Mouse (Mus musculus): ENCODE measurements around the gene Tmem192. TPM values are rescaled to one million over a fixed set of nuclear protein-coding genes. Genes with fewer than 3 reads are reported as not detected.
A peak's percentile ranks its signal among the peaks of the same experiment; 100 is the strongest.

Tmem192 gene
- 33.1 and 34.4 TPM in 2 replicates for polyA plus RNA-seq (2015; fragmentation: Nextera tagmentation; extraction: Ambion mirVana)

DNA sequence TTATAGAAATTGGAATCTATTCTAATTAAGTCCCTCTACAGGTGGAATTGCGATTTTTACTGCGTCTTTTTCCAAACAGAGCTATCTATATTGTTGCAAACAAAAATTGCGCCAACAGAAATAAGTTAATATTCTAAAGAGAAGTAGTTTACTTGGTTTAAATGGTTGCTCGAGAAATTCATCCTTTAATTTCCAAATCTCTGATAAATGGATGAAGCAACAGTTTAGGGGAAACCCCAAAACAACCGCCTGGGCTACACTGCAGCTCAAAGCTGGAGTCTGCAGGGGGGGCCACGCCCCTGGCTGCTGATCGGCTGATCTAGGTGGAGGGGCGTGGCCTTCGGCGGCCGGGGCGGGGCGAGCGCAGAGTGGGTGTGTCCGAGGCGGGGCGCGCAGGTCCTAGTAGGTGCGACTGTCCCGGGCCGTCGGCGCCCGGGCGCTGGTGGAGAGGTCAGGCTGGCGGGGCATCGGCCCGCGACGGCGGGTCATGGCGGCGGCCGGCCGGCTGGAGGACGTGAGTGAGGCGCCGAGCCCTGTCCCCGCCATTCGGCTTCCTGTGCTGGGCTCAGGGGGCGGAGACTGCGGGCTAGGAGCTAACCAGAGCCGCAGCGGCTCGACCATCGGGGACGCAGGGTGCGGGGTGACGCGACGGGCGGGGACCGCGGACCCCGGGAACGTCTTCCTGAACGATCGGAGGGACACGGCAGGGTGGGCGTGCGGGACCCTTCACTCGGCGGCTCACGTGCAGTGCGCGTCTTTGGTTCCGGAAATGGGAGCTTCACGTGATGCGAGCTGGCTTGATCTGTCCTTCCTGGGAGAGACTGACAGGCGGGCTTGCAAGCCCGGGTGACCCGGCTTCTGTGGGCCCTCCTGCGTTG is at the start of gene Tmem192:
Gene Tmem192, plus strand, starts transcription at position 366 of the 878 bp plus-strand sequence.
- ATAC-seq (ENCODE audit: low FRiP score, low TSS enrichment) = peak; percentile 98
- H3K4me3 ChIP-seq (ENCODE audit: low read length) = peak within 1 kb of the TSS; percentile 84
- H3K9ac ChIP-seq (replicated peaks; ENCODE audit: low read length) = peak within 1 kb of the TSS; percentile 79
- peak within 1 kb of the TSS; percentile 67 for H3K4me2 ChIP-seq (replicated peaks; ENCODE audit: low read depth, low read length)
- H3K9me3 ChIP-seq (ENCODE audit: low read length) = no peaks in the 10 kb centered on the region
- no peaks in the 10 kb centered on the region for H3K4me1 ChIP-seq (ENCODE audit: insufficient read depth, low read length)
- WGBS = 1% methylated on average over 73 of the region's 73 CpGs
- no peaks in the 10 kb centered on the region for H3K36me3 ChIP-seq (ENCODE audit: insufficient read depth, low read length)
- peak within 1 kb of the TSS; percentile 78 for H3K27ac ChIP-seq (ENCODE audit: low read length)
- H3K27me3 ChIP-seq (ENCODE audit: insufficient read depth, low read length) = peaks cover 12% of the 10 kb centered on the region

DNA sequence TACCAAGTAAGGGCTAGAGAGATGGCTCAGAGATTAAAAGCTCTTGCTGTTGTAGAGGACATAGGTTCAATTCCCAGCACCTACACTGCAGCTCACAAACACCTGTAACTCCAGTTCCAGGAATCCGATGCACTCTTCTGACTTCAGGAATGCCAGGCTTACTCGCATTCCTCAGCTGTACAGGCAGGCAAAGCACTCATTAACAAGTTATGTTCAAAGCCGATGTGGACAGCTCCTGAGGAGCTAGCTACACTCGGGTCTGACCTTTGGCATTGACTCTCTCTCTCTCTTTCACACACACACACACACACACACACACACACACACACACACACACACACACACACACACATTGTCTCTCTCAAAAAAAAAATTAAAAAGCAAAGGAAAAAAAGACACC is 48.3 kb upstream of the Tmem192 start:
- Histone ChIP-seq H3K36me3 (ENCODE audit: insufficient read depth, low read length) (no peaks in the 10 kb centered on the region), H3K9ac (replicated peaks; ENCODE audit: low read length) (no peak overlapping the region), H3K27ac (ENCODE audit: low read length) (no peak overlapping the region), H3K4me3 (ENCODE audit: low read length) (no peak overlapping the region), H3K9me3 (ENCODE audit: low read length) (no peaks in the 10 kb centered on the region), H3K27me3 (ENCODE audit: insufficient read depth, low read length) (no peaks in the 10 kb centered on the region), H3K4me1 (ENCODE audit: insufficient read depth, low read length) (peaks cover 4% of the 10 kb centered on the region; the same call in 1 of the 2 replicates), H3K4me2 (replicated peaks; ENCODE audit: low read depth, low read length) (no peak overlapping the region)
- peak; percentile 85 for ATAC-seq (ENCODE audit: low FRiP score, low TSS enrichment)
- 14% methylated on average over 4 of the region's 4 CpGs for WGBS

DNA sequence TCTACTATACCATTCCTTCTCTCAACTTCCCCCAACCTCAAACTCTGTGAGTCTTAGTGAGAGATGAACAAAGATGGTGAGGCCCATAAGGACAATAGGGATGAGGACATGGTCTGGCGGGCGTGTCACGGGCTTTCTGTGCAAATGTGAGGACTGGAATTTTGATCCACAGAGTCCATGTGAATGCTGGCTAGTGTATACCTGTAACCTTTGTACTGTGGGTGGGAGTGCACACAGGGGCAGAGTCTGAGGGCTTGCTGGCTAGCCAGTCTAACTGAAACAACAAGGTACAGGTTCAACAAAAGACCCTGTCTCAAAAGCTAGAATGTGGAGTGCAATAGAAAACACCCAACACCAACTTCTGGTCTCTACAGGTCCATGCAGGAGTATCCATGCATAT is 46.3 kb upstream of the Tmem192 start:
- ATAC-seq (ENCODE audit: low FRiP score, low TSS enrichment) = 0 out of 2 replicates have a peak, but pooled peaks have one; percentile 46

DNA sequence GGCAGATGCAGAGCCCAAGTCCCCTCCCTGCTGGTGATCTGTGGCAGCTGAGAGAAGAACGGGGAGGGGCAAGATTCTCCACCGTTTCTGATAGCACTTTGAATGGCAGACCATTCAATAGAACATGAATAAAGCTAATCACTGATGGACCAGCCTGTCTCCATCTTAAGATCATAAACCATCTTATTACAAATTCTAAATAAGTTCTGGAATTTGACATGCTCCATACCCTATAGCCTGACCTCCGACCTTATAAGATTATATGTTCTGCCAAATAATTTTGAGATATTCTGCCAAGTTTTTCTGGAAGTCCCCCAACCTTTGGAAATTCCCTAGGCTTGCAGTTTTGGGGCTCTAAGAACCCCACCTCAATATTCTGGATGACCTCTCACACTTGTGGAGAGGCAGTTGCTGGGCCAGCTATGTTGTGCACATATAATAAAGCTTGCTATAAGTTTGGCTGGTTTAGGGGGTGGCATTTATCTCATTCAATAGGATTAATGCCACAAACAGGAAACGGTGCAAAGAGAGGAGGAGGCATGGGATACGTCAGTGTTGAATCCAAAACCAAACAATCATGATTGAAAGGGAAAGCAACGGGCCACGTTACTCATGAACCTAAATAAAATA is 45.3 kb upstream of the Tmem192 start:
- no peak overlapping the region for H3K27ac ChIP-seq (ENCODE audit: low read length)
- no peaks in the 10 kb centered on the region for H3K27me3 ChIP-seq (ENCODE audit: insufficient read depth, low read length)
- no peaks in the 10 kb centered on the region for H3K9me3 ChIP-seq (ENCODE audit: low read length)
- ATAC-seq (ENCODE audit: low FRiP score, low TSS enrichment) = no peak
- no peak overlapping the region for H3K4me3 ChIP-seq (ENCODE audit: low read length)
- 51% methylated on average over 7 of the region's 7 CpGs for WGBS
- no peak overlapping the region for H3K4me2 ChIP-seq (replicated peaks; ENCODE audit: low read depth, low read length)
- H3K36me3 ChIP-seq (ENCODE audit: insufficient read depth, low read length) = no peaks in the 10 kb centered on the region
- peaks cover 4% of the 10 kb centered on the region; the same call in 1 of the 2 replicates for H3K4me1 ChIP-seq (ENCODE audit: insufficient read depth, low read length)
- H3K9ac ChIP-seq (replicated peaks; ENCODE audit: low read length) = no peak overlapping the region

More for the DNA sequence above, 46.3 kb upstream of the Tmem192 start:
- Histone ChIP-seq H3K27me3 (ENCODE audit: insufficient read depth, low read length) (no peaks in the 10 kb centered on the region), H3K9me3 (ENCODE audit: low read length) (no peaks in the 10 kb centered on the region), H3K36me3 (ENCODE audit: insufficient read depth, low read length) (no peaks in the 10 kb centered on the region), H3K9ac (replicated peaks; ENCODE audit: low read length) (no peak overlapping the region), H3K27ac (ENCODE audit: low read length) (no peak overlapping the region), H3K4me1 (ENCODE audit: insufficient read depth, low read length) (peaks cover 4% of the 10 kb centered on the region; the same call in 1 of the 2 replicates), H3K4me3 (ENCODE audit: low read length) (no peak overlapping the region), H3K4me2 (replicated peaks; ENCODE audit: low read depth, low read length) (no peak overlapping the region)
- WGBS = 89% methylated on average over 3 of the region's 3 CpGs

DNA sequence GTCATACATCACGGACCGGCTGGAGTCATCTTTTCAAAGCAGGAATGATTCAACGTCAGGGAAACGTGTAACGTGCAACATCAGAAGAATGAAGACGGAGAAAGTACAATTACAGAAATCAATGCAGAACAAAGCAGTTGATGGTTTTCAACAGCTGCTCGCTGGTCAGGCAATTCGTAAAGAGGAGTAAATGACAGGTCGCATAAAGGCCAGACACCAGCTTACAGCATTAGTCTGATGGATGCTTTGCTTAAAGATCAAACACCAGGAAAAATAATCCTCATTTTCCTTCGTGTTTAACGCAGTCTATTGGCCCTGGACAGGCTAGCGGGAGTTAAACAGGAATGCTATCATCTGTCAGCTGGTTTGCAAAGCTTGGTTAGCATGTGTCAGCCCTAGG is 44.8 kb upstream of the Tmem192 start:
- H3K4me1 ChIP-seq (ENCODE audit: insufficient read depth, low read length) = peaks cover 4% of the 10 kb centered on the region; the same call in 1 of the 2 replicates
- no peak for ATAC-seq (ENCODE audit: low FRiP score, low TSS enrichment)
- no peaks in the 10 kb centered on the region for H3K36me3 ChIP-seq (ENCODE audit: insufficient read depth, low read length)
- WGBS = 51% methylated on average over 12 of the region's 12 CpGs
- no peak overlapping the region for H3K4me3 ChIP-seq (ENCODE audit: low read length)
- H3K4me2 ChIP-seq (replicated peaks; ENCODE audit: low read depth, low read length) = no peak overlapping the region
- no peaks in the 10 kb centered on the region for H3K9me3 ChIP-seq (ENCODE audit: low read length)
- no peak overlapping the region for H3K27ac ChIP-seq (ENCODE audit: low read length)
- H3K9ac ChIP-seq (replicated peaks; ENCODE audit: low read length) = no peak overlapping the region
- no peaks in the 10 kb centered on the region for H3K27me3 ChIP-seq (ENCODE audit: insufficient read depth, low read length)

DNA sequence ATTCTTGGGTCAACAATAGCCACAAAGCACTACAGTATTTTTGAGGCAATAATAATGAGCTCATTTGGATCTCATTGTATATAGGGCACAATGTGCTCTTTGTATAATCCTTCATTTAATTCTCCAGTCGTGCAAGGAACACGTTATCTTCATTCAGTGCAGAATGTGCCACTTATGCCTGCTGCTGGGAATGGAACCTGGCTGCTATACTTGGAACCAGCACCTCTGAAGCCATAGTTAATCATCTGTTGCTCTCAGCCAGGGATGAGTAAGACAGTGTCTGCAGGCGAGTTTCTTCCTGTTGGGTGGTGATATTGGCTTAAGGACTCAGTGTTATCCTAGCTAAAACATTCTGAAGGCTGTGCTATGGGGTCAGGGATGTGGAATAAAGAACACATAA is 43.2 kb upstream of the Tmem192 start:
- Histone ChIP-seq H3K27ac (ENCODE audit: low read length) (no peak overlapping the region), H3K9ac (replicated peaks; ENCODE audit: low read length) (no peak overlapping the region), H3K4me3 (ENCODE audit: low read length) (no peak overlapping the region), H3K36me3 (ENCODE audit: insufficient read depth, low read length) (no peaks in the 10 kb centered on the region), H3K27me3 (ENCODE audit: insufficient read depth, low read length) (no peaks in the 10 kb centered on the region), H3K9me3 (ENCODE audit: low read length) (no peaks in the 10 kb centered on the region), H3K4me1 (ENCODE audit: insufficient read depth, low read length) (no peaks in the 10 kb centered on the region), H3K4me2 (replicated peaks; ENCODE audit: low read depth, low read length) (no peak overlapping the region)
- 70% methylated on average over 3 of the region's 3 CpGs for WGBS
- no peak for ATAC-seq (ENCODE audit: low FRiP score, low TSS enrichment)

DNA sequence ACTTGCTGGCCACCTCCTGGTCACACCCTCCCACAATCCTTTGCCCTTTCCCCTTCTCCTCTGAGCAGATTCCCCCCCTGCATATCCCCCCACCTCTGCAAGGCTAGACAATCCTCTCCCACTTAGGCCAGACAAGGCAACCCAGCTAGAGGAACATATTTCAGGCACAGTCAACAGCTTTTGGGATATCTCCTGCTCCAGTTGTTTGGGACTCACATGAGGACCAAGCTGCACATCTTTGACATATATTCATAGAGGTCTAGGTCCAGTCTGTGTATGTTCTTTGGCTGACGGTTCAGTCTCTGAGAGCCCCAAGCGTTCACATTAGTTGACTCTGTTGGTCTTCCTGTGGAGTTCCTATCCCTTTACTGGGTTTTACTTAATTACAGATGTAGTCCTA is 37.0 kb upstream of the Tmem192 start:
- Histone ChIP-seq H3K9ac (replicated peaks; ENCODE audit: low read length) (no peak overlapping the region), H3K4me1 (ENCODE audit: insufficient read depth, low read length) (no peaks in the 10 kb centered on the region), H3K36me3 (ENCODE audit: insufficient read depth, low read length) (no peaks in the 10 kb centered on the region), H3K9me3 (ENCODE audit: low read length) (no peaks in the 10 kb centered on the region), H3K4me3 (ENCODE audit: low read length) (no peak overlapping the region), H3K4me2 (replicated peaks; ENCODE audit: low read depth, low read length) (no peak overlapping the region), H3K27me3 (ENCODE audit: insufficient read depth, low read length) (no peaks in the 10 kb centered on the region), H3K27ac (ENCODE audit: low read length) (no peak overlapping the region)
- no peak for ATAC-seq (ENCODE audit: low FRiP score, low TSS enrichment)
- 93% methylated on average over 2 of the region's 2 CpGs for WGBS

DNA sequence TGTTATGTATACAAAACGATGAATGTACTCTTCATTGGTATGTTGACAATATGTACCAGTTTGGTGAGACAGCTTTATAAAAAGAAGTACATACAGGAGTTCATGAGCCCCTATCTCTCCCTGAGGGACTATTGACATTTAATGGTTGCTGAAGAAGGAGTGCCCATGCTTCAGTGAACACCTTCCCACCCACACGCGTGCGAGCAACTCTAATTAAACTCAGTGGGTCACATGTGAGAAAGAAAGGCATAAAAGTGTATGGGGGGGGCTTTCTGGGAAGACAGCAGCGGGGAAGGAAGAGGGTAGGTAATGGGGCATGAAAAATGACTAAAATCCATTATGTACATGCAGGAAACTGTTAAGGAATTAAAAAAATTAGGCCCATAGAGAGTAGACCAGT is 30.2 kb upstream of the Tmem192 start:
- Histone ChIP-seq H3K9ac (replicated peaks; ENCODE audit: low read length) (no peak overlapping the region), H3K27ac (ENCODE audit: low read length) (no peak overlapping the region)
- ATAC-seq (ENCODE audit: low FRiP score, low TSS enrichment) = peak; percentile 77; the same call in 1 of the 2 replicates

DNA sequence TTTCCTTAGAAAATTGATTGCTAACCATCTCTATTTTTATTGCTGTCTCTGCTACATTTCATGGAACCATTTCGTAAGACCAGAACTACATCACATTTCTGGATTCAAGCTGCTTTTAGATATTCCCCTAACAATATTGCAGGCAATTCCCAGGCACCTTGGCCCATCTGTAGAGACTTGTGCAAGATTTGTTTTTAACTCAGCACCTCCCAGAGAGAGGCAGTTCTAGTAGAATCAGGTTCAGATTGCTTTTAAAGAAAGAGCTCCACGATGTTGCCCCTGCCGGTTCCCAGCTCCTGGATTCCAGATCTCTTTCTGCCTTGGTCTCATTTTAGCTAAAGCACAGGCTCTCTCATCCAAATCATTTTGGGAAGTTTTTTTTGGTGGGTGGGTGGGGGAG is 23.7 kb upstream of the Tmem192 start:
- H3K4me1 ChIP-seq (ENCODE audit: insufficient read depth, low read length) = no peaks in the 10 kb centered on the region
- no peaks in the 10 kb centered on the region for H3K27me3 ChIP-seq (ENCODE audit: insufficient read depth, low read length)
- WGBS = 71% methylated on average over 3 of the region's 3 CpGs
- H3K9ac ChIP-seq (replicated peaks; ENCODE audit: low read length) = no peak overlapping the region
- ATAC-seq (ENCODE audit: low FRiP score, low TSS enrichment) = no peak
- no peak overlapping the region for H3K4me2 ChIP-seq (replicated peaks; ENCODE audit: low read depth, low read length)
- H3K4me3 ChIP-seq (ENCODE audit: low read length) = no peak overlapping the region
- H3K36me3 ChIP-seq (ENCODE audit: insufficient read depth, low read length) = no peaks in the 10 kb centered on the region
- no peak overlapping the region for H3K27ac ChIP-seq (ENCODE audit: low read length)
- no peaks in the 10 kb centered on the region for H3K9me3 ChIP-seq (ENCODE audit: low read length)

More for the DNA sequence above, 30.2 kb upstream of the Tmem192 start:
- no peak overlapping the region for H3K4me3 ChIP-seq (ENCODE audit: low read length)
- WGBS = 54% methylated on average over 5 of the region's 5 CpGs
- no peaks in the 10 kb centered on the region for H3K27me3 ChIP-seq (ENCODE audit: insufficient read depth, low read length)
- H3K36me3 ChIP-seq (ENCODE audit: insufficient read depth, low read length) = no peaks in the 10 kb centered on the region
- H3K4me2 ChIP-seq (replicated peaks; ENCODE audit: low read depth, low read length) = no peak overlapping the region
- H3K4me1 ChIP-seq (ENCODE audit: insufficient read depth, low read length) = no peaks in the 10 kb centered on the region
- no peaks in the 10 kb centered on the region for H3K9me3 ChIP-seq (ENCODE audit: low read length)

DNA sequence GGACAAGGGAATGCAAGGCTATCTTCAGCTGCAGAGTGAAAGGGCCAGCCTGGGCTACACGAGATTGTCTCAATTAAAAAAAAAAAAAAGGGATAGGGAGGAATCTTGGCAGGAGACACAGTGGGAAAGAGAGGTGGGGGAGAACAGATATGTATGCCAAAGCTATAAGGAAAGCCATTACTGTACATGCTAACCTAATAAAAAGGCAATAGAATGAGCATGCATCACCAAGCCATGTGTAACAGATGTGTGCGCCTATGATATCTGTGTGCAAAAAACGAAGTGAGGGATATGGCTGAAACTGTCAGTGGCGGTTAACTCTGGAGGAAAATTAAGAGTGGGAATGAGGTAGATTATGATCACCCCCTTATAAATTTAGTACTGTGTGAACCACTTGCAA is 21.2 kb upstream of the Tmem192 start:
- no peak overlapping the region for H3K27ac ChIP-seq (ENCODE audit: low read length)
- no peak for ATAC-seq (ENCODE audit: low FRiP score, low TSS enrichment)
- WGBS = 72% methylated on average over 4 of the region's 4 CpGs

More for the DNA sequence above, 21.2 kb upstream of the Tmem192 start:
- no peaks in the 10 kb centered on the region for H3K9me3 ChIP-seq (ENCODE audit: low read length)
- H3K4me1 ChIP-seq (ENCODE audit: insufficient read depth, low read length) = no peaks in the 10 kb centered on the region
- H3K9ac ChIP-seq (replicated peaks; ENCODE audit: low read length) = no peak overlapping the region
- H3K36me3 ChIP-seq (ENCODE audit: insufficient read depth, low read length) = no peaks in the 10 kb centered on the region
- no peaks in the 10 kb centered on the region for H3K27me3 ChIP-seq (ENCODE audit: insufficient read depth, low read length)
- H3K4me2 ChIP-seq (replicated peaks; ENCODE audit: low read depth, low read length) = no peak overlapping the region
- H3K4me3 ChIP-seq (ENCODE audit: low read length) = no peak overlapping the region
